Mouse (Mus musculus): ENCODE data around the gene Tjp1. TPM values are rescaled to one million over a fixed set of nuclear protein-coding genes. Genes with fewer than 3 reads are reported as not detected.

Tjp1 gene
- polyA plus RNA-seq, 1 experiment from 2014 or later: 9.7 TPM

DNA sequence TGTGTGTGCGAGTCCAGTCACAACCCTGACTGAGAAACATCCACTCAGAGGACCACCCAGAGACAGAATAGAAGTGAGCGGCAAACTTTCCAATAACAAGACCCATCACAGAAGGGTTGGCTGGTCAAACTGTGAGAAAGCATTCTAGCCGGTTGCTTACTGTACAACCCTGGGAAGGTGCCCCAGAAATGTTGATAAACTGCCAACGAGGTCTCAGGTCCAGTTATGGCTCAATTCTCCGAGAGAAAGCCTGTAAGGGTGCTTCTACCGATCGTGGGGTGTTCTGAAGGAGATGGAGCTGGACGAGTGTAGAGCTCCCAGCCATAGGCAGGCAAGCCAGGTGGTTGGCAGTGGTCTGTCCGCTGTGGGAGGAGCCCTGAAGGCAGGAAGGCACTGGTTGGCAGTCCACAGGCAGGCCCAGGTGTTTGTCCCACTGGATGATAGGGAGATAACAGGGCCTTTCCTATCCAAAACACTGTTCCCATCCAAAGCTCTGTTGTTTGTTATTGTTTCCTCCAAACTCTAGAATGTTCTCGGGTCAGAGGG is 109.1 kb downstream of the Tjp1 start:
- Histone ChIP-seq H3K4me2 (replicated peaks; ENCODE audit: low read depth) (no peak overlapping the region), H3K4me3 (ENCODE audit: low read depth, low read length) (no peak overlapping the region), H3K4me1 (replicated peaks; ENCODE audit: control insufficient read depth, insufficient read depth, low read length) (no peaks in the 10 kb centered on the region), H3K9me3 (ENCODE audit: control insufficient read depth) (no peaks in the 10 kb centered on the region), H3K9ac (ENCODE audit: low read depth, low read length) (no peak overlapping the region), H3K36me3 (ENCODE audit: control insufficient read depth, insufficient read depth) (no peaks in the 10 kb centered on the region), H3K27me3 (replicated peaks; ENCODE audit: control insufficient read depth, insufficient read depth, low read length) (no peaks in the 10 kb centered on the region), H3K27ac (ENCODE audit: low read depth, low read length) (no peak overlapping the region)
- no peak for ATAC-seq
- TF ChIP-seq CTCF (IDR thresholded peaks at IDR 0.05; ENCODE audit: low read depth): no peak
- WGBS: 73% methylated on average over 10 of the region's 10 CpGs

- TF ChIP-seq CTCF (IDR thresholded peaks at IDR 0.05; ENCODE audit: low read depth): no peak
- no peak overlapping the region for H3K27ac ChIP-seq (ENCODE audit: low read depth, low read length)
- no peak for ATAC-seq
- H3K27me3 ChIP-seq (replicated peaks; ENCODE audit: control insufficient read depth, insufficient read depth, low read length): no peaks in the 10 kb centered on the region
- 55% methylated on average over 10 of the region's 10 CpGs for WGBS
- H3K4me1 ChIP-seq (replicated peaks; ENCODE audit: control insufficient read depth, insufficient read depth, low read length): no peaks in the 10 kb centered on the region
- H3K4me2 ChIP-seq (replicated peaks; ENCODE audit: low read depth): no peak overlapping the region
- no peaks in the 10 kb centered on the region for H3K36me3 ChIP-seq (ENCODE audit: control insufficient read depth, insufficient read depth)
- H3K9me3 ChIP-seq (ENCODE audit: control insufficient read depth): no peaks in the 10 kb centered on the region
- H3K4me3 ChIP-seq (ENCODE audit: low read depth, low read length): no peak overlapping the region
- no peak overlapping the region for H3K9ac ChIP-seq (ENCODE audit: low read depth, low read length)
These were observed 110.1 kb downstream of the Tjp1 start for GRCm38 (mm10) chr7:65417231-65418100.

DNA sequence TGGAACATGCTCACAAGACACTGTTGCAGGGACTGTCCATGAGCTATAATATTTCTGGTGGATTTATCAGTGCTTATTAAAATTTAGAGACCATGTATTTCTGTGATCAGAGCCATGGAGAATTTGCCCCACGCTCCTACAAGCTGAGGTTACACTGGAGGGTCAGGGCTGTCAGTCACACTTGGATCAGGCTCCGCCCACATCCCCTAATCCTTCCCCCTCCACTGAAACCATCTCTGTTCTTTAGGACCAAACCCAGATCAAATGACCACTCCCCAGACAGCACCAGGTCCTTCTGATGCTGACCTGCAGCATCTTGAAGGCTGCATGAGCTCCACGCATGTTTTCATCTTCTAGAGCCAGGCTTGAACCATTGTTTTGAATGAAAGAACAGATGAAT is 111.1 kb downstream of the Tjp1 start:
- no peak for TF ChIP-seq CTCF (IDR thresholded peaks at IDR 0.05; ENCODE audit: low read depth)
- no peaks in the 10 kb centered on the region for H3K36me3 ChIP-seq (ENCODE audit: control insufficient read depth, insufficient read depth)
- H3K4me3 ChIP-seq (ENCODE audit: low read depth, low read length): no peak overlapping the region
- WGBS: 92% methylated on average over 3 of the region's 3 CpGs
- no peak for ATAC-seq
- H3K9me3 ChIP-seq (ENCODE audit: control insufficient read depth): no peaks in the 10 kb centered on the region
- no peak overlapping the region for H3K9ac ChIP-seq (ENCODE audit: low read depth, low read length)
- no peaks in the 10 kb centered on the region for H3K27me3 ChIP-seq (replicated peaks; ENCODE audit: control insufficient read depth, insufficient read depth, low read length)
- H3K27ac ChIP-seq (ENCODE audit: low read depth, low read length): no peak overlapping the region
- H3K4me1 ChIP-seq (replicated peaks; ENCODE audit: control insufficient read depth, insufficient read depth, low read length): no peaks in the 10 kb centered on the region
- H3K4me2 ChIP-seq (replicated peaks; ENCODE audit: low read depth): no peak overlapping the region

DNA sequence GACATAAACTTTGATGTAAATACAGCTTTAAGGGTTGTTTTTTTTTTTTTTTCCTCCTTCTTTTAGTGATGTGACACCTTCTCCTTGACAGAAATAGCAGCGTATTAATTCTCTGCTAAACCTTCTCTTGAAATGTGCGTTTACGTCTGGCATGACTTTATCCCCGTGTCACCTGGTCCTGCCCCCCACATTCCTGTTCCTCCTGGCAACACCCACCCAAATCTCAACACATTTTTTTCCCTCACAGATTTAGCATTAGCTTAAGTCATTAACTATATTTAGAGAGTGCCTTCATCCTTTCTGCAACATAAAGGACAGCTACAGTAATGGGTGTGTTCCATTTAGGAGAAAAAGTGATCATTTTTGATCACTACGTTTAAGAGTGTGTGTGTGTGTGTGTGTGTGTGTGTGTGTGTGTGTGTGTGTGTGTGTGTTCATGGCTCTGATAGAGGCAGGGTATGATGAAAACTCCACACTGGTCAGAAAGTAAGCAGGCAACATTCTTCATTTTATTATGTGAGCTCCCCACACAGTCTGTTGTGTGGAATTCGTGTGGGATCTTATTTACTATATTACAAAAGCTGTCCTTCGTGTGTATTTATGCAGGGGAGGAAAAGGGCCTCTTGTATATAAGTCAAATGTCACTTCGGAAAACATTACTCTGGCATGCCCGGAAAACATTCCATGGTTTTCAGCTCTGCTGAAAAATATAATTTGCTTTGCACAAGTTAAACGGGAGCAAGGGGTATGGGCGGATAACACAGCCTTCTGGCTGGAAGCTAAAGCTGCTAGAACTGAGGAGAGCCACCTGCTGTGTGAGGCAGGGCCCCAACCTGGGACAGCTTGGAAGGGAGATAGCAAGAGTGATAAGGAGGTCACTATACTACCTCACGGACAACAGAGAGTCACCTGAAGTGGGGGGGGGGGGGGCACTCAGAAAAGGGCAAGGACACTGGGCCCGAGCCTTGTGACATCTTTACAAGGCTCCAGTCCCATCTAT is 113.3 kb downstream of the Tjp1 start:
- 38% methylated on average over 13 of the region's 13 CpGs for WGBS
- H3K9ac ChIP-seq (ENCODE audit: low read depth, low read length): no peak overlapping the region
- no peaks in the 10 kb centered on the region for H3K9me3 ChIP-seq (ENCODE audit: control insufficient read depth)
- H3K27me3 ChIP-seq (replicated peaks; ENCODE audit: control insufficient read depth, insufficient read depth, low read length): no peaks in the 10 kb centered on the region
- H3K36me3 ChIP-seq (ENCODE audit: control insufficient read depth, insufficient read depth): no peaks in the 10 kb centered on the region
- no peak overlapping the region for H3K4me2 ChIP-seq (replicated peaks; ENCODE audit: low read depth)
- H3K4me1 ChIP-seq (replicated peaks; ENCODE audit: control insufficient read depth, insufficient read depth, low read length): no peaks in the 10 kb centered on the region
- no peak overlapping the region for H3K4me3 ChIP-seq (ENCODE audit: low read depth, low read length)
- H3K27ac ChIP-seq (ENCODE audit: low read depth, low read length): no peak overlapping the region
- TF ChIP-seq CTCF (IDR thresholded peaks at IDR 0.05; ENCODE audit: low read depth): no peak
- no peak for ATAC-seq

- no peak overlapping the region for H3K4me3 ChIP-seq (ENCODE audit: low read depth, low read length)
- H3K4me1 ChIP-seq (replicated peaks; ENCODE audit: control insufficient read depth, insufficient read depth, low read length): no peaks in the 10 kb centered on the region
- 63% methylated on average over 7 of the region's 7 CpGs for WGBS
- no peak for TF ChIP-seq CTCF (IDR thresholded peaks at IDR 0.05; ENCODE audit: low read depth)
- no peaks in the 10 kb centered on the region for H3K36me3 ChIP-seq (ENCODE audit: control insufficient read depth, insufficient read depth)
- H3K27me3 ChIP-seq (replicated peaks; ENCODE audit: control insufficient read depth, insufficient read depth, low read length): no peaks in the 10 kb centered on the region
- H3K27ac ChIP-seq (ENCODE audit: low read depth, low read length): no peak overlapping the region
- H3K9ac ChIP-seq (ENCODE audit: low read depth, low read length): no peak overlapping the region; the same call in 1 of the 2 replicates
- no peak overlapping the region for H3K4me2 ChIP-seq (replicated peaks; ENCODE audit: low read depth)
- no peak for ATAC-seq
- no peaks in the 10 kb centered on the region for H3K9me3 ChIP-seq (ENCODE audit: control insufficient read depth)
These were observed 116.9 kb downstream of the Tjp1 start for GRCm38 (mm10) chr7:65410668-65411067.

DNA sequence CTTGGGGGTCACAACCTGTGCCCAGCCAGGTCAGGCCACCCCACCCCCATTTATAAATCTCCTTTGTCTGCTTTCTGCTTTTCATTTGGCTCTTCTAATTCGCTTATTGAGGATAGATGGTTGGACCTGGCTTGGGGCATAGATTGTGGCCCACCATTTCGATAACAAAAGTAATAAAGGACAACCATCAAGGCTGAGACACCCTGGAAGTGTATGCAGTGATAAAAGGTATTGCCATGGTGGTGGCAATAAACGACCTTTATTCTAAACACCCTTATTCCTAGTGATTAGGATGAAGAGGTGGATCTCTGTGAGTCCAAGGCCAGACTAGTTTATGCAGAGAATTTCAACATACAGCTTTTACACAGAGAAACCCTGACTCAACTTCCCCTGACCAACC is 121.2 kb downstream of the Tjp1 start:
- no peaks in the 10 kb centered on the region for H3K4me1 ChIP-seq (replicated peaks; ENCODE audit: control insufficient read depth, insufficient read depth, low read length)
- H3K9ac ChIP-seq (ENCODE audit: low read depth, low read length): no peak overlapping the region
- no peak for TF ChIP-seq CTCF (IDR thresholded peaks at IDR 0.05; ENCODE audit: low read depth)
- H3K36me3 ChIP-seq (ENCODE audit: control insufficient read depth, insufficient read depth): no peaks in the 10 kb centered on the region
- ATAC-seq: peak; percentile 69
- H3K4me3 ChIP-seq (ENCODE audit: low read depth, low read length): no peak overlapping the region
- no peaks in the 10 kb centered on the region for H3K27me3 ChIP-seq (replicated peaks; ENCODE audit: control insufficient read depth, insufficient read depth, low read length)
- H3K27ac ChIP-seq (ENCODE audit: low read depth, low read length): no peak overlapping the region
- no peak overlapping the region for H3K4me2 ChIP-seq (replicated peaks; ENCODE audit: low read depth)
- WGBS: 49% methylated on average over 3 of the region's 3 CpGs
- no peaks in the 10 kb centered on the region for H3K9me3 ChIP-seq (ENCODE audit: control insufficient read depth)
